Mouse (Mus musculus) thymus, adult 2 months (tissue): ENCODE measurements around the gene Hpcal4. TPM values are rescaled to one million over a fixed set of nuclear protein-coding genes. Genes with fewer than 3 reads are reported as not detected.

Source experiments
- DNase-seq: peaks from one replicate; pipeline ENCODE4 v3.0.0; 2021
- H3K27ac ChIP-seq: fragments of 200-500 bp; 2 replicates; pipeline ENCODE4 v1.5.1; 2012; ENCODE audit warnings: low read length, control low read depth; ENCODE audit not compliant: control insufficient read depth, insufficient read depth
- H3K27me3 ChIP-seq: fragments of 200-500 bp; 2 replicates; pipeline ENCODE4 v1.6.1; 2012; ENCODE audit warnings: mild to moderate bottlenecking, low read length, moderate library complexity, mixed read lengths; ENCODE audit not compliant: control insufficient read depth, insufficient read depth
- H3K36me3 ChIP-seq: fragments of 200-500 bp; 2 replicates; pipeline ENCODE4 v1.6.1; 2012; ENCODE audit warnings: mild to moderate bottlenecking, low read length, moderate library complexity; ENCODE audit not compliant: control insufficient read depth, insufficient read depth
- H3K4me1 ChIP-seq: fragments of 200-500 bp; replicated peaks from 2 replicates; pipeline ENCODE4 v1.6.1; 2012; ENCODE audit warnings: low read length; ENCODE audit not compliant: control insufficient read depth, insufficient read depth
- H3K4me3 ChIP-seq: fragments of 200-500 bp; 2 replicates; pipeline ENCODE4 v1.5.1; 2012; ENCODE audit warnings: mild to moderate bottlenecking, low read length, control low read depth, moderate library complexity; ENCODE audit not compliant: control insufficient read depth, insufficient read depth
- CTCF ChIP-seq: fragments of 200-500 bp; IDR thresholded peaks from 2 replicates; pipeline ENCODE4 v1.5.1; 2012; ENCODE audit warnings: mild to moderate bottlenecking, control low read depth, low read length, moderate library complexity, borderline replicate concordance; ENCODE audit not compliant: control insufficient read depth, poor library complexity, insufficient read depth; ENCODE audit errors: extremely low read depth
- POLR2A ChIP-seq: fragments of 200-500 bp; IDR thresholded peaks from 2 replicates; pipeline ENCODE4 v1.6.1; 2012; ENCODE audit warnings: mild to moderate bottlenecking, low read length, control low read depth, moderate library complexity; ENCODE audit not compliant: control insufficient read depth, poor library complexity, insufficient read depth; ENCODE audit errors: extremely low read depth
- WGBS: fragments of 180-500 bp; shearing (Covaris S2); methylation state at CpG from one replicate; pipeline ENCODE4 v1.1.7; 2018; 5-methylcytosine and 5-hydroxymethylcytosine counted together
- polyA plus RNA-seq: library from polyadenylated mRNA; depleted of rRNA; stranded (reverse); fragments of >200 nt; gene quantifications from 2 replicates; pipeline ENCODE4 v1.2.3, GENCODE M21; 2012; rRNA removed

Hpcal4 gene
- polyA plus RNA-seq: 0.30 and 0.40 TPM in 2 replicates

GRCm38 (mm10) chr4:123182328-123183238, at the start of gene Hpcal4:
Gene Hpcal4, plus strand, starts transcription at chr4:123183227.
- H3K36me3 ChIP-seq: no peaks in the 10 kb centered on the region
- no peak for DNase-seq
- H3K27ac ChIP-seq: no peak within 1 kb of the TSS
- peak within 1 kb of the TSS; percentile 12; the same call in 1 of the 2 replicates for H3K4me3 ChIP-seq
- H3K4me1 ChIP-seq: peaks cover 5% of the 10 kb centered on the region; the same call in 1 of the 2 replicates
- H3K27me3 ChIP-seq: peaks cover 13% of the 10 kb centered on the region
- 5% methylated on average over 44 of the region's 44 CpGs for WGBS
- TF ChIP-seq CTCF (no peak), POLR2A (no peak)

GRCm38 (mm10) chr4:123137551-123137950, 45.5 kb upstream of the Hpcal4 start:
- H3K27me3 ChIP-seq: no peaks in the 10 kb centered on the region
- no peak overlapping the region for H3K27ac ChIP-seq
- peaks cover 9% of the 10 kb centered on the region for H3K4me1 ChIP-seq
- WGBS: 78% methylated on average over 3 of the region's 3 CpGs
- DNase-seq: no peak
- peaks cover 15% of the 10 kb centered on the region for H3K36me3 ChIP-seq
- TF ChIP-seq CTCF: no peak
- TF ChIP-seq POLR2A: no peak
- H3K4me3 ChIP-seq: no peak overlapping the region

- Histone ChIP-seq H3K36me3 (peaks cover 3% of the 10 kb centered on the region), H3K4me1 (peaks cover 9% of the 10 kb centered on the region), H3K27ac (no peak within 1 kb of the TSS), H3K4me3 (peak within 1 kb of the TSS; percentile 99), H3K27me3 (no peaks in the 10 kb centered on the region)
- WGBS: 1% methylated on average over 34 of the region's 34 CpGs
- TF ChIP-seq POLR2A (peak; percentile 74; the same call in 1 of the 2 replicates), CTCF (0 out of 2 replicates have a peak, but pooled peaks have one; percentile 27)
- peak; percentile 63 for DNase-seq
Measured at GRCm38 (mm10) chr4:123139513-123140154, 43.4 kb upstream of the Hpcal4 start, which contains the start of gene Ppie. Gene Ppie, minus strand, starts transcription at chr4:123139951.

DNA sequence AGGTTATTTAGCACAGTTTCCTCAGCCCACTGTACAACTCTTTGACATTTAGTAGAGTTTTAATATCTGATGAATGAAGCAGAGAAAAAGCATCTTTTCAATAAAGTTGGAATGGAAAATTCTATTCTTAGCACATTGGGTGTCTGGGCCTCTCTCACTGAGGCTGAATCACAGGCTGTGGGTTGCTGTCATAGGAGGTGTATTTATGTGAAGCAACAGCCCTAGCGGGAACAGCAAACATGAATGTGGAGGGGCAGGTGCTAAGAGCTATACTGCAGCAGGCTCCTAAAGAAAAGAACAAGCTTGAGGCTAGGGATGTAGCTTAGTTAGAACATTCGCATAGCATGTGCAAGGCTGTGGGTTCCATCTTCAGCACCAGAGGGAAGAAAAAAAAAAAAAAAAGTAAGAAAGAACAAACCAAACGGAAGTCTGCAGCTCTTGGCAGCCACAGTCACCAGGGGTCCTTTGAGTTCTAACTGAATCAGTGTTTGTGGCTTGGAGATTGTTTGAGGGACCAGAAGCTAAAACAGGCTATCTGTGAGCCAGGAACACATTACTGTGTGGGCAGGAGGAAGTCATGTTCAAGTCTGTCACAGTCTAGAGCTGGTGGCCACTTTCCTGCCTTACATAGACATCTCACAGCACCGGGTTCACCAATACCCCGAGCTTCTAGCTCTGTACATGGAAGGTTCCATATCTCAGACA, 35.4 kb upstream of the Hpcal4 start:
- H3K4me3 ChIP-seq: no peak overlapping the region
- no peaks in the 10 kb centered on the region for H3K36me3 ChIP-seq
- H3K27me3 ChIP-seq: no peaks in the 10 kb centered on the region
- peaks cover 5% of the 10 kb centered on the region for H3K4me1 ChIP-seq
- TF ChIP-seq POLR2A: no peak
- no peak for TF ChIP-seq CTCF
- peak; percentile 17 for DNase-seq
- whole genome bisulfite sequencing: 10% methylated on average over 5 of the region's 5 CpGs
- H3K27ac ChIP-seq: no peak overlapping the region

- DNase-seq: no peak
- Histone ChIP-seq H3K27me3 (no peaks in the 10 kb centered on the region), H3K4me3 (no peak overlapping the region), H3K27ac (no peak overlapping the region), H3K36me3 (no peaks in the 10 kb centered on the region), H3K4me1 (peaks cover 5% of the 10 kb centered on the region)
- 96% methylated on average over 4 of the region's 4 CpGs for WGBS
- TF ChIP-seq CTCF: no peak
- TF ChIP-seq POLR2A: no peak
Measured at GRCm38 (mm10) chr4:123152003-123152402, 31.0 kb upstream of the Hpcal4 start.

DNA sequence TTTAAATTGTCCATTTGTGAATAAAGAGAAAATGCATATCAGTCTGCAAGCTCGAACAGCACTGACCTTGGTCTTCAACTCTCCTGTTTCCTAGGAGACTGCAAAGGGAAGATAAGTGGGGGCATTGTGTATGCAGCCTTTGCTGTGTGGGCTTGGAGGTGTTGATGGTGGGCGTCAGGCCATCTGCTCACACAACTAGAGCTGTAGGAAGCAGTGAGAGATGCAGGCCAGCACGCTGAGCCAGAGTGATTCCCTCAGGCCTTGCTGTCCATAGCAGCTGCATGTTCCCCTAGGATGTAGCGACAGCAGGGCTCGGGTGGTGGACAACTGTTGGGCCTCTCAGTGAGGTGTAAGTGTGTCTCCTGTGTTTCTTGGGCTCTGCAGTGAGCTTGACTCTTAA, 30.1 kb upstream of the Hpcal4 start:
- TF ChIP-seq POLR2A: no peak
- no peak for TF ChIP-seq CTCF
- Histone ChIP-seq H3K36me3 (no peaks in the 10 kb centered on the region), H3K4me1 (peaks cover 2% of the 10 kb centered on the region), H3K27ac (no peak overlapping the region), H3K27me3 (no peaks in the 10 kb centered on the region), H3K4me3 (no peak overlapping the region)
- no peak for DNase-seq
- WGBS: 92% methylated on average over 5 of the region's 5 CpGs
